Mouse (Mus musculus) bone marrow macrophage, adult 2 months (primary cell): ENCODE data around the gene Brsk1. TPM values are rescaled to one million over a fixed set of nuclear protein-coding genes. Genes with fewer than 3 reads are reported as not detected.

ENCODE experiments used
- H3K27ac ChIP-seq: 2 replicates; pipeline ENCODE4 v1.5.1; 2012; ENCODE audit warnings: low read depth, low read length; ENCODE audit not compliant: insufficient read depth
- H3K4me1 ChIP-seq: 2 replicates; pipeline ENCODE4 v1.6.1; 2012; ENCODE audit warnings: low read length; ENCODE audit not compliant: control insufficient read depth, insufficient read depth
- H3K4me3 ChIP-seq: 2 replicates; pipeline ENCODE4 v1.5.1; 2012; ENCODE audit warnings: mild to moderate bottlenecking, low read length, moderate library complexity; ENCODE audit not compliant: insufficient read depth
- CTCF ChIP-seq: IDR thresholded peaks from 2 replicates; pipeline ENCODE4 v1.5.1; 2012; ENCODE audit warnings: low read depth, mild to moderate bottlenecking, low read length, moderate library complexity
- POLR2A ChIP-seq: IDR thresholded peaks from 2 replicates; pipeline ENCODE4 v1.6.1; 2012; ENCODE audit warnings: mild to moderate bottlenecking, low read depth, low read length, borderline replicate concordance
- polyA plus RNA-seq: library from polyadenylated mRNA; stranded (reverse); fragments of >200 nt; gene quantifications from 2 replicates; pipeline ENCODE4 v1.2.4, GENCODE M21; 2012; ENCODE audit not compliant: missing spikeins, insufficient read depth, insufficient read length

The Brsk1 gene
- polyA plus RNA-seq, 1 experiment = not detected

- Histone ChIP-seq H3K4me1 (no peaks in the 10 kb centered on the region), H3K27ac (no peak overlapping the region), H3K4me3 (no peak overlapping the region)
- TF ChIP-seq CTCF (no peak), POLR2A (no peak)
Measured at GRCm38 (mm10) chr7:4764946-4765710, 74.7 kb downstream of the Brsk1 start.

Other genes with a start within 250 kb of the Brsk1 start
- gene Rdh13, start 245.0 kb upstream of the Brsk1 start, polyA plus RNA-seq = 6.5 and 7.5 TPM in 2 replicates
- gene Eps8l1, start 229.9 kb upstream of the Brsk1 start, polyA plus RNA-seq = 23.7 and 29.0 TPM in 2 replicates
- 293 and 348 TPM in 2 replicates for gene Ppp1r12c, start 188.9 kb upstream of the Brsk1 start, polyA plus RNA-seq
- 3.0 and 4.4 TPM in 2 replicates for gene Tnnt1, start 174.2 kb upstream of the Brsk1 start, polyA plus RNA-seq
- gene Tnni3, start 166.4 kb upstream of the Brsk1 start, polyA plus RNA-seq = 12.3 and 19.9 TPM in 2 replicates
- gene Dnaaf3, start 158.2 kb upstream of the Brsk1 start, polyA plus RNA-seq = 8.2 and 8.9 TPM in 2 replicates
- not detected in 2 replicates for gene Syt5, start 143.1 kb upstream of the Brsk1 start, polyA plus RNA-seq
- not detected in 2 replicates for gene Ptprh, start 86.6 kb upstream of the Brsk1 start, polyA plus RNA-seq
- gene Tmem86b, start 59.2 kb upstream of the Brsk1 start, polyA plus RNA-seq = 10.9 and 14.8 TPM in 2 replicates
- 84.8 and 90.0 TPM in 2 replicates for gene Ppp6r1, start 31.6 kb upstream of the Brsk1 start, polyA plus RNA-seq
- 24.7 and 26.7 TPM in 2 replicates for gene Hspbp1, start 5.5 kb upstream of the Brsk1 start, polyA plus RNA-seq
- 33.6 and 36.4 TPM in 2 replicates for gene Tmem150b, start 34.6 kb downstream of the Brsk1 start, polyA plus RNA-seq
- gene Kmt5c, start 49.5 kb downstream of the Brsk1 start, polyA plus RNA-seq = 109 and 120 TPM in 2 replicates
- 8.0 and 8.1 TPM in 2 replicates for gene Cox6b2, start 62.5 kb downstream of the Brsk1 start, polyA plus RNA-seq
- not detected in 2 replicates for gene Fam71e2, start 80.7 kb downstream of the Brsk1 start, polyA plus RNA-seq
- gene Il11, start 92.3 kb downstream of the Brsk1 start, polyA plus RNA-seq = not detected in 2 replicates
- not detected in 2 replicates for gene Tmem190, start 92.3 kb downstream of the Brsk1 start, polyA plus RNA-seq
- gene Tmem238, start 99.1 kb downstream of the Brsk1 start, polyA plus RNA-seq = 2.1 and 3.6 TPM in 2 replicates
- 636 and 681 TPM in 2 replicates for gene Rpl28, start 102.3 kb downstream of the Brsk1 start, polyA plus RNA-seq
- gene Ube2s, start 122.0 kb downstream of the Brsk1 start, polyA plus RNA-seq = 109 and 131 TPM in 2 replicates
- gene Shisa7, start 154.1 kb downstream of the Brsk1 start, polyA plus RNA-seq = not detected in 2 replicates
- gene Isoc2b, start 179.7 kb downstream of the Brsk1 start, polyA plus RNA-seq = 20.4 and 21.2 TPM in 2 replicates
- gene Isoc2a, start 186.5 kb downstream of the Brsk1 start, polyA plus RNA-seq = 15.5 and 16.4 TPM in 2 replicates
- not detected in 2 replicates for gene Gm36210, start 215.9 kb downstream of the Brsk1 start, polyA plus RNA-seq
- 7.1 and 8.7 TPM in 2 replicates for gene Zfp628, start 224.6 kb downstream of the Brsk1 start, polyA plus RNA-seq
- 0.78 and 1.6 TPM in 2 replicates for gene Nat14, start 231.4 kb downstream of the Brsk1 start, polyA plus RNA-seq
- 0.24 TPM in 1 of 2 replicates, not detected in the other for gene Ssc5d, start 235.2 kb downstream of the Brsk1 start, polyA plus RNA-seq